ENCODE assay signal across 21 mouse cellular contexts in the genomic region with DNA sequence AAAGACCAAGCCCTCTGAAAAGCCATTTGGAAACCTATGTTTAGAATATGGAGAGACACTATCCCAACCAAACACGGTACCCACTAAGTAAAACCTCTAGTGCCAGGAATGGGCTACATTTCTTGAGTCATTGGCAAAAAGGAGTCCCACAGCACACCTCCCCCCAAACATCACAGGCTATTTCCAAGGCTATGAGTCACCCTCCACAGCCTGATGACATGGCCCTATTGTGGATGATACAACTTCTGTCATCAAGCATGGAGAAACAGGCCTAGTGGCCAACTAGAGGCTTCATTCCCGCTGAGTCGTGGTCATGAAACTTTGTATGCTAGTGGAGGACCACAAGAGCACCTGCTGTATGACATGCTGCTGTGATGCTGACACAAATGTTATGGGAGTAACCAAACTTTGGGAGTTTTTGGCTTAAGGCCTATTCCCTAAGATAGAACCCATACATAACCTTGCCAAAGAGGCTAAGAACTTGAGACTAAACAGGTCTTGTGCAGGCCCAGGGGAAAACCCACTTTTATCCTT. TPM values are rescaled to one million over a fixed set of nuclear protein-coding genes. Genes with fewer than 3 reads are reported as not detected.
DNase-seq lines count a peak whose midpoint lies in the region; ATAC-seq and TF ChIP-seq lines count a peak whose summit lies in the region.
"Had no signal": no experiment of that assay in that cellular context is flagged by ENCODE, and none has a peak within 500 bp of the region (broad histone marks: within the 10 kb centered on the region; RNA-seq: fewer than 3 reads in every experiment).

No protein-coding gene starts in this region.

- TF ChIP-seq CTCF in bone marrow macrophage, adult 2 months (IDR thresholded peaks at IDR 0.05; ENCODE audit: low read depth, low read length), result no peak

- WGBS in intestine, embryonic 16.5 days, result 98% methylated on average over 3 of the region's 3 CpGs

- ATAC-seq in frontal cortex, adult (ENCODE audit: low TSS enrichment), result peak; percentile 72
- no peak for ATAC-seq in intestine, embryonic 16.5 days
- ATAC-seq in activated CD4-positive, CD25-positive, alpha-beta regulatory T cell, adult 4 months, result no peak
- ATAC-seq: forebrain, postnatal 0 days; intestine, embryonic 15.5 days had no signal

- H3K27ac ChIP-seq in bone marrow macrophage, adult 2 months (ENCODE audit: insufficient read depth, low read depth, low read length), result peak overlapping the region; percentile 11; the same call in 1 of the 2 replicates
- no peak overlapping the region for H3K27ac ChIP-seq in intestine, embryonic 16.5 days (ENCODE audit: low read length)
- H3K27ac ChIP-seq: embryonic facial prominence, embryonic 12.5 days; gastrocnemius, adult 2 months; heart, embryonic 13.5 days; hindbrain, embryonic 15.5 days; intestine, embryonic 15.5 days; kidney, embryonic 15.5 days; limb, embryonic 12.5 days; liver, embryonic 13.5 days had no signal

- TF ChIP-seq POLR2A in bone marrow macrophage, adult 2 months (IDR thresholded peaks at IDR 0.05; ENCODE audit: borderline replicate concordance, low read depth, low read length), result no peak

- no peak overlapping the region for H3K4me3 ChIP-seq in bone marrow macrophage, adult 2 months (ENCODE audit: insufficient read depth, low read length)
- no peak overlapping the region for H3K4me3 ChIP-seq in intestine, embryonic 16.5 days (ENCODE audit: low read length)
- H3K4me3 ChIP-seq: embryonic facial prominence, embryonic 12.5 days; gastrocnemius, adult 2 months; heart, embryonic 13.5 days; hindbrain, embryonic 15.5 days; intestine, embryonic 15.5 days; kidney, embryonic 15.5 days; limb, embryonic 12.5 days; liver, embryonic 13.5 days had no signal

- peaks cover 4% of the 10 kb centered on the region for H3K36me3 ChIP-seq in intestine, embryonic 16.5 days (ENCODE audit: control insufficient read depth, insufficient read depth, low read length)

- no peak overlapping the region for H3K4me2 ChIP-seq in intestine, embryonic 16.5 days (ENCODE audit: low read depth, low read length)
- H3K4me2 ChIP-seq: embryonic facial prominence, embryonic 12.5 days; heart, embryonic 13.5 days; hindbrain, embryonic 15.5 days; intestine, embryonic 15.5 days; kidney, embryonic 15.5 days; limb, embryonic 12.5 days; liver, embryonic 13.5 days; lung, embryonic 14.5 days; midbrain, embryonic 11.5 days had no signal

- H3K27me3 ChIP-seq in intestine, embryonic 16.5 days (replicated peaks; ENCODE audit: control insufficient read depth, insufficient read depth, low read length), result no peaks in the 10 kb centered on the region
- H3K27me3 ChIP-seq: embryonic facial prominence, embryonic 12.5 days; heart, embryonic 13.5 days; hindbrain, embryonic 15.5 days; intestine, embryonic 15.5 days; kidney, embryonic 15.5 days; limb, embryonic 12.5 days; liver, embryonic 13.5 days had no signal

- no peaks in the 10 kb centered on the region for H3K9me3 ChIP-seq in intestine, embryonic 16.5 days (ENCODE audit: control insufficient read depth, low read length)
- H3K9me3 ChIP-seq: embryonic facial prominence, embryonic 12.5 days; heart, embryonic 13.5 days; hindbrain, embryonic 15.5 days; intestine, embryonic 15.5 days; kidney, embryonic 15.5 days; limb, embryonic 12.5 days; liver, embryonic 13.5 days had no signal

- DNase-seq in frontal cortex, postnatal 36 days (ENCODE audit: low spot score in 2 of 2), result no peak
- peak; percentile 46 for DNase-seq in NIH3T3 (ENCODE audit: low read depth)
- no peak for DNase-seq in urinary bladder, postnatal 25 days (ENCODE audit: low spot score)
- DNase-seq: cerebellum, adult 9-11 months; forebrain, postnatal 0 days; gastrocnemius, adult 2 months; heart, postnatal 36 days; liver, embryonic 13.5 days; lung, embryonic 14.5 days; thymus, postnatal 25 days had no signal

- H3K4me1 ChIP-seq in bone marrow macrophage, adult 2 months (ENCODE audit: control insufficient read depth, insufficient read depth, low read length), result peaks cover 19% of the 10 kb centered on the region
- H3K4me1 ChIP-seq in intestine, embryonic 16.5 days (ENCODE audit: control insufficient read depth, insufficient read depth, low read length), result no peaks in the 10 kb centered on the region
- H3K4me1 ChIP-seq: embryonic facial prominence, embryonic 12.5 days; hindbrain, embryonic 15.5 days; intestine, embryonic 15.5 days; kidney, embryonic 15.5 days; limb, embryonic 12.5 days; liver, embryonic 13.5 days had no signal

- H3K9ac ChIP-seq in intestine, embryonic 16.5 days (ENCODE audit: low read depth, low read length), result no peak overlapping the region
- H3K9ac ChIP-seq: embryonic facial prominence, embryonic 12.5 days; forebrain, postnatal 0 days; heart, embryonic 13.5 days; hindbrain, embryonic 15.5 days; intestine, embryonic 15.5 days; kidney, embryonic 15.5 days; limb, embryonic 12.5 days; liver, embryonic 13.5 days; lung, embryonic 14.5 days had no signal

RNA-seq across cellular contexts. Expression of a gene that starts 33.5 kb away (rescaled TPM):
- polyA plus RNA-seq in bone marrow macrophage, adult 2 months (2012; ENCODE audit: insufficient read depth, insufficient read length, missing spikeins), result 10.6 and 11.5 TPM in 2 replicates
- 18.8 and 20.4 TPM in 2 replicates for polyA plus RNA-seq in intestine, embryonic 16.5 days (2015; fragmentation: Nextera tagmentation; extraction: Ambion mirVana)
- polyA plus RNA-seq in activated CD4-positive, CD25-positive, alpha-beta regulatory T cell, adult 4 months (2017; shearing (Covaris generic)), result 10 to 100 TPM; 18.8 to 20.4 TPM

RNA-seq across cellular contexts. Expression of a gene that starts 44.9 kb away (rescaled TPM):
- 12.0 and 14.1 TPM in 2 replicates for polyA plus RNA-seq in bone marrow macrophage, adult 2 months (2012; ENCODE audit: insufficient read depth, insufficient read length, missing spikeins)
- 19.3 and 20.5 TPM in 2 replicates for polyA plus RNA-seq in intestine, embryonic 16.5 days (2015; fragmentation: Nextera tagmentation; extraction: Ambion mirVana)
- 10 to 100 TPM; 24.3 to 27.1 TPM for polyA plus RNA-seq in activated CD4-positive, CD25-positive, alpha-beta regulatory T cell, adult 4 months (2017; shearing (Covaris generic))

RNA-seq across cellular contexts. Expression of a gene that starts 52.9 kb away (rescaled TPM):
- polyA plus RNA-seq in bone marrow macrophage, adult 2 months (2012; ENCODE audit: insufficient read depth, insufficient read length, missing spikeins), result 6.8 and 7.1 TPM in 2 replicates
- polyA plus RNA-seq in intestine, embryonic 16.5 days (2015; fragmentation: Nextera tagmentation; extraction: Ambion mirVana), result 15.2 and 17.4 TPM in 2 replicates
- polyA plus RNA-seq in activated CD4-positive, CD25-positive, alpha-beta regulatory T cell, adult 4 months (2017; shearing (Covaris generic)), result 10 to 100 TPM in 1 of 2 experiments, 1 to 10 TPM in 1; 9.7 to 12.3 TPM
